Mouse (Mus musculus) Patski (cell line): ENCODE results near the gene Trhr2. TPM values are rescaled to one million over a fixed set of nuclear protein-coding genes. Genes with fewer than 3 reads are reported as not detected.

Source experiments
- ATAC-seq: fragments of 100-300 bp; one replicate; pipeline ENCODE4 v1.8.0; 2021
- CTCF ChIA-PET: fragments of 350-600 bp; sonication (Branson Sonifier 250); formaldehyde crosslinking; loops from one replicate; lab custom pipeline; 2022; ENCODE audit warnings: inconsistent platforms; lab: Charles Lee
- POLR2A ChIA-PET: fragments of 350-600 bp; sonication (Branson Sonifier 250); formaldehyde crosslinking; loops from one replicate; lab custom pipeline; 2022; ENCODE audit warnings: antibody characterized with exemption, inconsistent platforms; lab: Charles Lee
- DNase-seq: peaks from one replicate; pipeline ENCODE4 v3.0.0-alpha.2; 2011; ENCODE audit warnings: low read depth, low spot score
- H3K27me3 ChIP-seq: fragments of 371-371 bp; one replicate; pipeline ENCODE4 v1.5.1; 2021
- CTCF ChIP-seq: fragments of 100-300 bp; IDR thresholded peaks from one replicate; pipeline ENCODE4 v1.5.1; 2021
- in situ Hi-C: fragments of 300-500 bp; cut with MboI; formaldehyde crosslinking; loops from 3 replicates; pipeline ENCODE4 v1.11.1; 2018; ENCODE audit warnings: low pct_unique_long_range_greater_than_20kb, mixed read lengths
- polyA plus RNA-seq: library from polyadenylated mRNA; unstranded; gene quantifications from one replicate; pipeline ENCODE4 v1.2.3, GENCODE M21; 2021

The Trhr2 gene
- polyA plus RNA-seq, 1 experiment from 2014 or later: 0.23 TPM

DNA sequence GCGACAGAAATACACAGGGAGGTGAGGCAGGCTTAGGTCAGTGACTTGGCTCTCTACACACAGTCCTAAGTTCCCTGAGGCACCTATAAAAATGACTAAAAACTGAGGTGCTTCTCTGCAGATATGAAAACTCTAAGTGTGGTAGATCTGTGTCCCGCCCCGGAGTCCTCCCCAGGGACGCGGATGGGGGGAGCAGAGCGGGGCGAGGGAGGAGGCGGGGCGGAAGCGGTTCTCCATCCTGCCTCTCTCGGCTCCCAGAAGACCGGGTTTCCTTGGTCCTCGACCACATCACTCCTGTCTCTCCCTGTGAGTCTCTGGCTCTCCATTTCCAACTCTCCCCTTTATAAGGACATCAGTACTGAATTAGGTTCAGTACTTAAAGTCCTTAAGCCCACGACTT, 16.8 kb downstream of the Trhr2 start:
- ATAC-seq: no peak
- POLR2A ChIA-PET: no interaction called here
- no peaks in the 10 kb centered on the region for H3K27me3 ChIP-seq
- CTCF ChIA-PET: interaction anchor here (1.6 kb wide), 1 partner anchor 25 kb away, joined by 6 read pairs; no protein-coding TSS in a partner anchor
- DNase-seq: no peak
- no peak for TF ChIP-seq CTCF
- in situ Hi-C loops: loop anchor here (10.0 kb wide), 1 partner anchor 179 kb away; no protein-coding TSS in a partner anchor

DNA sequence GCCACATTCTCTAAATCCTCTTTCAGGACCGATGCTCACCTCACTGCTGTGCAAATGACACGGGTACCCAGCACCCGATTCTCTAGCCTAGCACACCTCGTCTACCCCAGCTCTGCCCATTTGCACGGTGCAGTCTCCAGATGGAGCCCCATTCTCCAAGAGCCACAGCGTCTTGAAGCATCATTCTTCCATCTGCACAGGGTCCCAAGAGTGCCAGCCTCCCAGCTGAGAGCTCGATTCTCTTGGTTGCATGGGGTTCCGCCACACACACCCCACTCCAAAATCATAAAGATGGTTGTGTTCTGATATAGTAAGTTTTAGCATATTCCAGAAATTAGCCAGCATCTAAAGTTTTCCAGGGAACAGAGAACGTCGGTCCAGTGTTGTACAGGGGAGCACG, 17.2 kb downstream of the Trhr2 start:
- TF ChIP-seq CTCF: no peak
- no peaks in the 10 kb centered on the region for H3K27me3 ChIP-seq
- in situ Hi-C loops: loop anchor here (10.0 kb wide), 1 partner anchor 179 kb away; no protein-coding TSS in a partner anchor
- POLR2A ChIA-PET: interaction anchor here (1.1 kb wide), 1 partner anchor 54 kb away, joined by 3 read pairs; no protein-coding TSS in a partner anchor
- DNase-seq (no peak), ATAC-seq (no peak)
- CTCF ChIA-PET: interaction anchor here (1.6 kb wide), 1 partner anchor 26 kb away, joined by 6 read pairs; no protein-coding TSS in a partner anchor

DNA sequence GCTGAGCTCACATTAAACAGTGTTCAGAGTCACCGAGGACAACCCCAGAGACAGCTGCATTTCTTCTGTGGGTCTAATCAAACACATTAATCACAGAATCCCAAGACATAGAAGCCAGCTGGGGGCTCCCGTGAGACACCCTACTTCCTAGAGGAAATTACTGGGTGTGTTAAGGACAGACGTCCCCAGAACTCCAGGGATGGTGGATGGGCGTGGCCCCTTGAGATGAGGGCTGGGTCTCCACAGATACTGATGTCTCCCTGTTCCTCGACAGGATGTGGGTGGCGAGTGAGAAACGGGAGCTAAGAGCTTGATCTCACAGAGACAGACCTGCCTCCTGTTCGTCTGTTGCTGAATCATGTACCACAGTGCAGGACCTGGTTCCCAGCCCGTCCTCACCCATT, 17.7 kb downstream of the Trhr2 start:
- POLR2A ChIA-PET: interaction anchor here (1.1 kb wide), 1 partner anchor 55 kb away, joined by 3 read pairs; no protein-coding TSS in a partner anchor
- DNase-seq: no peak
- H3K27me3 ChIP-seq: no peaks in the 10 kb centered on the region
- in situ Hi-C loops: loop anchor here (10.0 kb wide), 1 partner anchor 178 kb away; no protein-coding TSS in a partner anchor
- no peak for ATAC-seq
- CTCF ChIA-PET: interaction anchor here (1.6 kb wide), 1 partner anchor 26 kb away, joined by 6 read pairs; no protein-coding TSS in a partner anchor
- no peak for TF ChIP-seq CTCF

DNA sequence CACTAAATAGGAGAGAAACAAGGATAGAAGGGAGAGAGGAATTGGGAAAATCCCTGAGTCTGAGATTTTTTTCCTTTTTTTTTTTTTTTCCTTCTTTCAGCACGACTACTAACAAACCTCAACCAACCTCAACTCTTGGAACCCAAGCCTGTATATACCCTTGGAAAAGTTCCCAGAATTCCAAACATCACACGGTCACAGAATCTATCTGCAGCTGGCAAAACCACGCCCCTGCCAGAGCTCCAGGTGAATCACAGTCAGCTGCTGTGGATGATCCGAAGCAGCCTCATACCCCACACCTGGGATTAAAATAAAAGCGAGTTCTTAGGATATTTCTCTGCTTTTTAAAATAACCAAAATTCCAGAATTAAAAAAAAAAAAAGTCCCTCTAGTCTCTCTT, 18.2 kb downstream of the Trhr2 start:
- in situ Hi-C loops: loop anchor here (10.0 kb wide), 1 partner anchor 178 kb away; no protein-coding TSS in a partner anchor
- TF ChIP-seq CTCF: no peak
- H3K27me3 ChIP-seq: no peaks in the 10 kb centered on the region
- ChIA-PET CTCF (interaction anchor here (1.6 kb wide), 1 partner anchor 27 kb away, joined by 6 read pairs; no protein-coding TSS in a partner anchor), POLR2A (interaction anchor here (1.1 kb wide), 1 partner anchor 55 kb away, joined by 3 read pairs; no protein-coding TSS in a partner anchor)
- DNase-seq (no peak), ATAC-seq (no peak)

DNA sequence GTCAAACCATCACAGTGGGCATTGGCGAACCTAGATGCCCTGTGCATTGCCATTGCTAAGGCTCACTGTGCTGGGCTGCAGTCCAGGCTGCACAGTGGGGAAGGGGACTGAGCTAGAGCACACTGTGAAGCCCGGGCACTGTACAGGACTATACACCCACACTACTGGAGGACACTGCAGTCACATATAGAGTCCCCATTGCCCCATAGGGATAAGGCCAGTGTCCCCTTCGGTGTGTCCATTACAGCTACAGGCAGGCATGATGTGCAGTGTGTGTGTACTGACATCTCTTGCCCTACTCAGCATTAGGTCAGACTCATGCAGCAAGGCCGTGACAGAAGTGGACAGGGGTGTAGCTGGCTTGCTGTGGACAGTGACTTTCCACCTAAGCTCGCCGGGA, 18.8 kb downstream of the Trhr2 start:
- no peak for TF ChIP-seq CTCF
- POLR2A ChIA-PET: no interaction called here
- H3K27me3 ChIP-seq: no peaks in the 10 kb centered on the region
- ATAC-seq: no peak
- CTCF ChIA-PET: interaction anchor here (1.1 kb wide), 1 partner anchor 15 kb away, joined by 3 read pairs; no protein-coding TSS in a partner anchor
- DNase-seq: no peak
- in situ Hi-C loops: loop anchor here (10.0 kb wide), 1 partner anchor 177 kb away; no protein-coding TSS in a partner anchor

DNA sequence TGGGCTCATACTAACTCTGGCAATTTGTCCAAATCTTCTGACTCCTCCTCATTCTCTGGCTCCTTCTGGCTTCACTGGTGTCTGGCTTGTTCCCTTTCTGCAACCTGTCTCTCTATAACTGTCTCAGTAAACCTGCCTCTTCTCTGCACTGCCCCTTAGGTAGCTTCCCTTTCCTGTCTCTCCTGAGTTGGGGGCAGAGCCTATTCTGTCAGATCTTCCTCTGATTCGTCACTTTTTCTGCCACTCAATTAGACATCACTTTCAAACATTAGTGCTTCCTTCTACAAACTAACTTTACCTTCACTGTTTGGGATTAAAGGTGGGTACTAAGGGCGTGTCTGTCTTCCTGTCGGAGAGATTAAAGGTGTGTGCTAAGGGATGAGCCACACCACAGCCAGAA, 19.8 kb downstream of the Trhr2 start:
- ChIA-PET POLR2A (interaction anchor here (0.6 kb wide), 1 partner anchor 67 kb away, joined by 3 read pairs; no protein-coding TSS in a partner anchor), CTCF (interaction anchor here (0.9 to 1.6 kb wide), 4 partner anchors 9 to 29 kb away, joined by 3 to 7 read pairs (median 3); no protein-coding TSS in a partner anchor)
- in situ Hi-C loops: loop anchor here (10.0 kb wide), 1 partner anchor 176 kb away; no protein-coding TSS in a partner anchor
- ATAC-seq (no peak), DNase-seq (no peak)
- TF ChIP-seq CTCF: no peak
- H3K27me3 ChIP-seq: no peaks in the 10 kb centered on the region

DNA sequence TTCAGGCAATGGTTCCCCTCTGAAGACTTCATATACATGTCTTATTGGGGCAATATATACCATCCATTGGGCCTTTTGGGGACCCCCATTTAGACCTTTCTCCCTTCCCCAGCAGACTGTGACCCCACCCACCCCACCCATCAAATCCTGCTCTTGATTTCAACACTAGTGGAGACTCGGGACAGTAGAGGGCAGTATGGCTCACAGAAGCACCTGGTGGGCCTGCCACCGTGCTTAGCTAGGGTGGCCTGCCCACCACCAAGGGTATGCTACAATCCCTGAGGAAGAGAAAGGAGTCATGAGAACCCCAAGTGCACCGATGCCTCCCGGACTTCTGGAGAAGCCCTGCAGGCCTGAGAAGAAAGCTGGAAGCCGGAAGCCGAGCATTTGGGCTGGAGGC, 21.7 kb downstream of the Trhr2 start:
- H3K27me3 ChIP-seq: no peaks in the 10 kb centered on the region
- POLR2A ChIA-PET: no interaction called here
- TF ChIP-seq CTCF: no peak
- in situ Hi-C loops: no loop called here
- DNase-seq: no peak
- no peak for ATAC-seq
- CTCF ChIA-PET: interaction anchor here (1.3 to 2.8 kb wide), 2 partner anchors 9 to 31 kb away, joined by 5 to 11 read pairs; no protein-coding TSS in a partner anchor

DNA sequence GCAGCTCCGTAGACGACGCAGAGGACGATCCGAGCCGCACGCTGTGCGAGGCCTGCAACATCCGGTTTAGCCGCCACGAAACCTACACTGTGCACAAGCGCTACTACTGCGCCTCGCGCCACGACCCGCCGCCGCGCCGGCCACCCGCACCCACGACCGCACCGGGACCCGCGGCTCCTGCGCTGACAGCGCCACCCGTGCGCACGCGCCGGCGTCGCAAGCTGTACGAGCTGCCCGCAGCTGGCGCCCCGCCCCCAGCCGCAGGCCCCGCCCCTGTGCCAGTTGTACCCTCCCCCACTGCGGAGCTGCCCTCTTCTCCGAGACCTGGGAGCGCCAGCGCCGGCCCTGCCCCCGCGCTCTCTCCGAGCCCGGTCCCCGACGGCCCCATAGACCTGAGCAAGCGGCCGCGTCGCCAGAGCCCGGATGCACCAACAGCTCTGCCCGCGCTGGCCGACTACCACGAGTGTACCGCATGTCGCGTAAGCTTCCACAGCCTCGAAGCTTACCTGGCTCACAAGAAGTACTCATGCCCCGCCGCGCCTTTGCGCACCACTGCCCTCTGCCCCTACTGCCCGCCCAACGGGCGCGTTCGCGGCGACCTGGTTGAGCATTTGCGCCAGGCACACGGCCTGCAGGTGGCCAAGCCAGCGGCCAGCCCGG, 24.2 kb downstream of the Trhr2 start:
- TF ChIP-seq CTCF: no peak
- DNase-seq: no peak
- in situ Hi-C loops: no loop called here
- no peak for ATAC-seq
- H3K27me3 ChIP-seq: no peaks in the 10 kb centered on the region
- ChIA-PET CTCF (no interaction called here), POLR2A (no interaction called here)

DNA sequence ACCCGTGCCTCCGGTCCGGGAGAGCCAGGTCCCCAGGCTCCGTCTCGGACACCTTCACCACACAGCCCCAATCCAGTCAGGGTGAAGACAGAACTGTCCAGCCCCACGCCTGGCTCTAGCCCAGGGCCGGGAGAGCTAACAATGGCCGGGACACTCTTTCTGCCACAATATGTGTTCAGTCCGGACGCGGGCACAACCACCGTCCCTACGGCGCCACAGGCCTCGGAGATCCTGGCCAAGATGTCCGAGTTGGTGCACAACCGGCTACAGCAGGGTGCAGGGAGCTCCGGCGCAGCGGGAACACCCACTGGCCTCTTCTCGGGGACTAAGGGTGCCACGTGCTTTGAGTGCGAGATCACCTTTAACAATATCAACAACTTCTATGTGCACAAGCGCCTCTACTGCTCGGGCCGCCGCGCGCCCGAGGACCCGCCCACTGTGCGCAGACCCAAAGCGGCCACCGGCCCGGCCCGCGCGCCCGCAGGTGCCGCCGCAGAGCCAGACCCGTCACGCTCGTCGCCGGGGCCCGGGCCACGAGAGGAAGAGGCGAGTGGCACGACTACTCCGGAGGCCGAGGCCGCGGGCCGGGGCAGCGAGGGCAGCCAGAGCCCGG, 24.8 kb downstream of the Trhr2 start:
- ChIA-PET CTCF (no interaction called here), POLR2A (no interaction called here)
- H3K27me3 ChIP-seq: no peaks in the 10 kb centered on the region
- TF ChIP-seq CTCF: no peak
- in situ Hi-C loops: no loop called here
- no peak for DNase-seq
- ATAC-seq: no peak

DNA sequence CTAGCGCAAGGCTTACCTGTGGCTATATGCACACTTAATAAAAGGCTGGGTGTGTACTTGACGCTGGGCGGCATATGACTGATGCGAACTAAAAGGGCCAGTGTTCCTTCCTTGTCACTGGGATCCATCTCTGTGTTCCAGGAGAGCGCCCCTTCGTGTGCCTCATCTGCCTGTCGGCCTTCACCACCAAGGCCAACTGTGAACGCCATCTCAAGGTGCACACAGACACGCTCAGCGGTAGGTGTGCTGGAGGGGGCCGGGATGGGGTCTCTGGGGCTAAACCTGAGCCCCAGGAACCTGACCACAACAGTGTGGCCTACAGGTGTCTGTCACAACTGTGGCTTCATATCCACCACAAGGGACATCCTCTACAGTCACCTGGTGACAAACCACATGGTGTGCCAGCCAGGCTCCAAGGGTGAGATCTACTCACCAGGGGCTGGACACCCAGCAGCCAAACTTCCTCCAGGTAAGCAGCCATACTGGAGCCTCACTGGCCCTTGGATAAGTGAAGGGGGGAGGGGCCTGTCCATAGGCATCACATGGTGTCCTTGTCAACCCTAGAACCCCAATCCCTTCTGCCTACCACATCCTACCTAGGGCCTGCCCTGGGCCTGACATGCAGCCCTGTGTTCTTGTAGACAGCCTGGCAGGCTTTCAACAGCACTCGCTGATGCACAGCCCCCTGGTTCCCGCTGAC, 25.6 kb downstream of the Trhr2 start:
- TF ChIP-seq CTCF: no peak
- no peaks in the 10 kb centered on the region for H3K27me3 ChIP-seq
- DNase-seq (no peak), ATAC-seq (no peak)
- CTCF ChIA-PET: interaction anchor here (2.1 to 5.8 kb wide), 2 partner anchors 51 to 60 kb away, joined by 7 to 46 read pairs; no protein-coding TSS in a partner anchor
- in situ Hi-C loops: loop anchor here (5.0 kb wide), 1 partner anchor 53 kb away; the partner anchor contains the start of gene Zfpm1
- POLR2A ChIA-PET: interaction anchor here (1.5 kb wide), 1 partner anchor 54 kb away, joined by 3 read pairs; no protein-coding TSS in a partner anchor
